Mouse (Mus musculus) bone marrow, adult 2 months (tissue): ENCODE measurements around the gene Pcdh15.

Experiments
- CTCF ChIP-seq: fragments of 200-500 bp; IDR thresholded peaks from 2 replicates; pipeline ENCODE4 v1.5.1; 2011; ENCODE audit warnings: low read length, control low read depth; ENCODE audit not compliant: control insufficient read depth, insufficient read depth
- POLR2A ChIP-seq: fragments of 200-500 bp; IDR thresholded peaks from 2 replicates; pipeline ENCODE4 v1.6.1; 2011; ENCODE audit warnings: low read depth, mild to moderate bottlenecking, control low read depth, low read length, borderline replicate concordance; ENCODE audit not compliant: control insufficient read depth

- TF ChIP-seq POLR2A (no peak), CTCF (no peak)
These were observed 1015.0 kb downstream of the Pcdh15 start for GRCm38 (mm10) chr10:74114107-74114506.
